Mouse (Mus musculus) adrenal gland, postnatal 25 days (tissue): Measurements from ENCODE around the gene Map2k3. TPM values are rescaled to one million over a fixed set of nuclear protein-coding genes. Genes with fewer than 3 reads are reported as not detected.
A peak's percentile ranks its signal among the peaks of the same experiment; 100 is the strongest.

Experiments
- DNase-seq: peaks from one replicate; pipeline ENCODE4 v3.0.0; 2021; ENCODE audit warnings: mixed read lengths
- total RNA-seq: library from RNA; stranded (reverse); gene quantifications from 2 replicates; pipeline ENCODE4 v1.2.3, GENCODE M21; 2021

Map2k3 gene
- total RNA-seq, 1 experiment from 2014 or later: 161 TPM

DNA sequence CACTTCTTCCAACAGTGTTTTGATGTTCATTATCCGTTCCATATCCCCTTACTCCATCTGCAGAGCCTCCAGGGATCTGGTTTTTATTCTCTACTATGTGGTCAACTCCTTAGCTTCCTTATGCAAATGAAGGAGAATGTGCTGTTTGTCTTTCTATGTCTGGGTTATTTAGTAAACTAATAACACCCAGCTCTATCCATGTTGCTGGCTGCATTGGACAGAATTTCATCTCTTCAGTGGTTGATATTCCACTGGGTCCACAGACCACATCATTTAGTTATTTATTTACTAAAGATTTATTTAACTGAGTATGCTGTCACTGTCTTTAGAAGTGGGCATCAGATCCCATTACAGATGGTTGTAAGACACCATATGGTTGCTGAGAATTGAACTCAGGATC, 29.3 kb downstream of the Map2k3 start:
- no peak for DNase-seq

- no peak for DNase-seq
Observed at GRCm38 (mm10) chr11:60962709-60963108, 30.9 kb downstream of the Map2k3 start.

DNA sequence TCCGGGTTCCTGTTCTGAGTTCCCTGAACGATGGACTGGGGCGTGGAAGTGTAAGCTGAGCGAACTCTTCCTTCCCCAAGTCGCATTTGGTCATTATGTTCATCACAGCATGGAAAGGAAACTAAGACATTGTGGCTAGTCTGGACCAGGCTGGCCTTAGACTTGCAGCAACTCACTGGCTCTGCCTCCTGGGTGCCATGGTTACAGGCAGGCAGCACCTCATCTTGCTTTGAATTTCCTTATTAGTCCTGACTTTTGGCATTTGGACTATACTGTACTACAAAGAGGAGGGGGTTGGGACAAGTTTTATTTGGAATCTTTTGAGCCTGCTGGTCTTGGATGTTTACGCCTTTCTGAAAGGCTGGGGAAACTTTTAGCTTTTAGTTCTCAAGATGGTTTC, 35.1 kb downstream of the Map2k3 start:
- DNase-seq: no peak

- DNase-seq: no peak
Observed at GRCm38 (mm10) chr11:60975097-60975496, 43.3 kb downstream of the Map2k3 start.

- DNase-seq: no peak
Observed at GRCm38 (mm10) chr11:60976234-60976633, 44.4 kb downstream of the Map2k3 start.

DNA sequence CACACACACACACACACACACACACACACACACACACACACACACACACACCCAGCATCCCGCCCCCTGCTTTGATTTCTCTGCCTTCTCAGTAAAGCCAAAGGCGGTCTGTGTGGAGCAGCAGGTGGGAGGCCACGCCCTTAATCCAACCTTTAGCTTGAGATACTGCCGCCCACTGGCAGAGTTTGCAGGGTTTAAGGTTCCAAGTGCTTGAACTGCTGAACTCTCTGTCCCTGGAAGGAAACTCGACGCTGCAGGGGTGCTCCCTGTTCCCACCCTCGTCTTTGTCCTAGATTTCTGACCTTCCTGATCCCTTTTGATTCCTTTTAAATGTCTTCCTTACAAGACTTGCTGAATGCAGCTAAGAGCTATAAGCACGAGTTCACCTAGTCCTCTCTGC, 44.9 kb downstream of the Map2k3 start:
- DNase-seq: no peak

DNA sequence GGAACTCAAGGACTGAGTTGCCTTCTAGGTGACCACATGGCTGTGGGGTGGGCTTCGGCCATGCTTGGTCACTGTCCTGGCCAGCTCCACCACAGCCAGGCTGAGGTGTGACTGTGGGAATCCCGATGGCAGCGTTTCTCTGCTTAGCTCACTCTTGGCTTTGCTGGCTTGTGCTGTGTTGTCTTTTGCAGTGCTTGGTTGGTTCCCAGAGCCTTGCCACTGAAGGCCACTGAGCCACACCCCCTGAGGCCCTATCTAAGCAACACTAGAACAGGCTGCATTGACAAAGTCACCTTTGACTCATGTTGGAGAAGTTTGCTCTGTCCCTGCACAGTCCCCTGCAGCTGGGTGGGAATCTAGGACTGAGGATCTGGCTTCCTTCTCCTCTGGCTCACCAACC, 45.3 kb downstream of the Map2k3 start:
- peak; percentile 50 for DNase-seq

DNA sequence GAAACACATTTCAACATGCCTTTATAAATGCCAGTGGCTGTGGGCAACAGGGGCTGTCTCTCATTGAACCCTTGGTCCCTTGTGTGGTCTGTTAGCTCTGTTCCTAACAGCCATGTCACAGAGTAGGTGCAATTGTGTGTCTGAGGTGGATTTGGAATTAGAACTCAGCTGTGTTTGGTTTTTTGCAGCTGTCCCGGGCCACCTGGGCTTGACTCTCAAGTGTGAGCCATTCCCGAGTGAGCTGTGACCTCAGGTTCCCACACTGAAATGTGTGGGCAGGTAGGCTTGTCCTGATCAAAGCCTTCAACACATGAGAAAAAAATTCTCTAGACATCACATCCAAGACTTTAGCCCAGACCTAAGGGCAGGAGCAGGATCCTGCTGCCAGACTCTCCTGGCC, 46.8 kb downstream of the Map2k3 start:
- no peak for DNase-seq

DNA sequence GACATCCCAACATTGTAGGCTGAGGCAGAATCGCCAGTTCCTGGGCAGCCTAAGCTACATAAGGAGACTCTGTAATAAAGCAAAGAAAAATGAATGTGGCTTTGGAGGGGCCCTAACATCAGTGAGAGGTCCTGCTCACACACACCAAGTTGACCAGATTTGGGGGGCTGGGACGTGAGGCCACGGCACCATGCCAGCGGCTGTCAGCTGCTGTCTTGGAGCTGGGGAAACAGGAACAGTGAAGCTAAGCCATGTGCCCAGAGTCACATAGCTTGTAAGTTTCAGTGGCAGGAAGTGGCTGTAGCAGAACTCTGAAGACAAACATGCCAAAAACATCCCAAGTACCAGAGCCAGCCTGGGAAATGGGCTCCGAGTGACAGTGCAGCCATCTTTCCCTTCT, 48.0 kb downstream of the Map2k3 start:
- no peak for DNase-seq

GRCm38 (mm10) chr11:60981693-60982486, 50.1 kb downstream of the Map2k3 start:
- DNase-seq: no peak

DNA sequence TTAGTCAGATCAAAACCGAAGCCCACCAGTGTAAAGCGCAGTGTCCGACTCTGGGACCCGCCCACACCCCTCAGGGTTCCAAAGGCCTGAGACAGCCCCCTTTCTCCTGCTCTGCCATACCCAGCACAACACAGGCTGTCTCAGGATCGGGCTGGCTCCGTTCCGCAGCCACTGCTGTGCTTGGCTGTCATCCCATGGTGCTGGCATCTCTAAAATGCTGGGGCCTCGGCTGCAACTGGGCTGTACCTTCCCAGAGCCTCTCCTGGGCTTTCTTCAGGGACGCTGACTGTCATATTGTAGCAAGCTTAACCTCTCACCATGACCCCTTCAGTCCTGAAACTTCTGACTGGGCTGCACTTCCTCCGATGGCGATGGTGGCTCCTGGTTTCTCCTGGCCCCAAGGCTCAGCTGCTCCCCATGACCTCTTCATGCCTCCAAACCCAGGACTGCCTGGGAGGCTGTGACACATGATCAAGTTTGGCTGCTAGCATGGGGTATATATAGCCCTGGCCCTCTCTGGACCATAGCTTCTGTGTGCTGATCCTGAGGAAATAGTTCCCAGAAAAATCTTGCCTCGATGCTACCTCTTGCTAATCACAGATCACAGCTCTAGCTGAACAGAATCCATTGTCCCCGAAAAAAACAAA, 53.2 kb downstream of the Map2k3 start:
- DNase-seq: peak; percentile 42

GRCm38 (mm10) chr11:60990428-60990827, 58.6 kb downstream of the Map2k3 start:
- no peak for DNase-seq

Other genes starting within 250 kb of the Map2k3 start
- gene Llgl1, start 232.3 kb upstream of the Map2k3 start, total RNA-seq: 25.6 and 28.6 TPM in 2 replicates
- gene Flii, start 204.8 kb upstream of the Map2k3 start, total RNA-seq: 167 and 175 TPM in 2 replicates
- gene Mief2, start 203.6 kb upstream of the Map2k3 start, total RNA-seq: 39.8 and 45.0 TPM in 2 replicates
- 13.2 and 13.7 TPM in 2 replicates for gene Top3a, start 154.7 kb upstream of the Map2k3 start, total RNA-seq
- 27.0 and 27.5 TPM in 2 replicates for gene Smcr8, start 154.5 kb upstream of the Map2k3 start, total RNA-seq
- 82.3 and 91.4 TPM in 2 replicates for gene Shmt1, start 120.3 kb upstream of the Map2k3 start, total RNA-seq
- gene Dhrs7b, start 101.4 kb upstream of the Map2k3 start, total RNA-seq: 38.7 and 49.5 TPM in 2 replicates
- gene Tmem11, start 52.8 kb upstream of the Map2k3 start, total RNA-seq: 40.4 and 41.5 TPM in 2 replicates
- gene Natd1, start 17.3 kb upstream of the Map2k3 start, total RNA-seq: 21.5 and 27.5 TPM in 2 replicates
- gene Kcnj12, start 90.5 kb downstream of the Map2k3 start, total RNA-seq: 2.2 TPM in 2 replicates
- 0.43 TPM in 1 of 2 replicates, not detected in the other for gene Tnfrsf13b, start 194.7 kb downstream of the Map2k3 start, total RNA-seq
- gene Usp22, start 243.0 kb downstream of the Map2k3 start, total RNA-seq: 68.9 and 103 TPM in 2 replicates